Mouse (Mus musculus): Measurements from ENCODE around the gene BC035044.
"Not testable (repeated sequence)": the region's sequence is repeated elsewhere in the genome, so short reads cannot be mapped to it uniquely, and the experiment has no call there.

The BC035044 gene

DNA sequence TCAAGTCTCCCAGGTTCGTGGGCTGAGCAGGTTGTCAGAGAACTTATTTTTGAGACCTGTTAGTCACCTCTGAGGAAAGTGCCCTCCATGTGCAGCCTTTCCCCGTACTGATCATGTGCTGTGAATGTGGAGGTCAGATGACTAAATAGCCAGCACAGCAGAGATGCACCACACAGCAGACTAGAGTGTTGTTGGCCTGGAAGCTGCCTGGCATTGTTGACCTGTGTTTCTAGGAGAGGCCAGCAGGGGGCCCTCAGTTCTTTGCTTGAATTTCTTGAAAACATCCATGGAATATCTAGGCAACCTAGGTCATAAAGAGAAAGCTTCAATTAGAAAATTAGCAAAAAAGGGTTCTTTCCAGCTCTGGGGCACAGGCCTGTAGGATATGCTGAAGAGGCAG is 41.0 kb downstream of the BC035044 start:
- peak; percentile 31 to 59 for DNase-seq

DNA sequence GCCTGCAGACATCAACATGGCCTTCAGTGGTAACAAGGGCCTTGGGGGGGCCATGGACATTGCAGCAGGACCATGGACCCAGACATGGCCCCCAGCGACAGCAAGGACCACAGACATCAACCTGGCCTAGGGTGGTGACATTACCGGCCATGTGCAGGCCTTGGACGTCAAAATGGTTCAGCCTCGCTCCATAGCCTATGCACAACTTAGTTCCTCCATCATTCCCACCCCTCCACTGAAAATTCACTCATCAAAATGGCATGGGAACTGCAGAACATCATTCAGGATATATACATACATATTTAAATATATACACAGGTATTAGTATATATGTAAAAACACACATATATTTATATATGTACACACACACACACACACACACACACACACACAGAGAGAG is 43.5 kb downstream of the BC035044 start:
- no peak for DNase-seq

DNA sequence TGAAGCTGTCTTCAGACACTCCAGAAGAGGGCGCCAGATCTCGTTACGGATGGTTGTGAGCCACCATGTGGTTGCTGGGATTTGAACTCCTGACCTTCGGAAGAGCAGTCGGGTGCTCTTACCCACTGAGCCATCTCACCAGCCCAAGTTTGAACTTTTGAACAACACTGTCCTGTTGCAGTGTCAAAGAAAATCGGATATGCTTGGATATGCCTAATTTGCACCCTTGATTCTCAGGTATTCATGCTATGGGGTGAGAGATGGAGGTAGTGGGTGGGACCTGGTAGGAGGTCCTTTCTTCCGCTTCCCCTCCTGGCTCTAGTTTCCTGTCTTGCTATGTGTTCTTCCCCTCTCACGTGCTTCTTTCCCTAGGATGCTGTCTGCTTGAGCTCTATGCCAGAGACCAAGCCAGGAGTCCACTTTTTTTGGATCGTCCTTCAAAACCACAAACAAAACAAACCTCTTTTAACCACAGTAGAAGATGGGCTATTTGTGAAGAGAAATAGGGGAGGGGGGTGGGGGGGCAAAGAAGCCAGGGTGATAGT is 44.9 kb downstream of the BC035044 start:
- DNase-seq, result no peak

- peak; percentile 81 to 86 for DNase-seq
Measured at GRCm38 (mm10) chr6:128845319-128845979, 45.5 kb downstream of the BC035044 start.

- DNase-seq, result no peak
Measured at GRCm38 (mm10) chr6:128844586-128845080, 46.3 kb downstream of the BC035044 start.

GRCm38 (mm10) chr6:128844131-128844530 is 46.8 kb downstream of the BC035044 start:
- DNase-seq, result peak in 1 of 2 experiments; percentile 37

DNA sequence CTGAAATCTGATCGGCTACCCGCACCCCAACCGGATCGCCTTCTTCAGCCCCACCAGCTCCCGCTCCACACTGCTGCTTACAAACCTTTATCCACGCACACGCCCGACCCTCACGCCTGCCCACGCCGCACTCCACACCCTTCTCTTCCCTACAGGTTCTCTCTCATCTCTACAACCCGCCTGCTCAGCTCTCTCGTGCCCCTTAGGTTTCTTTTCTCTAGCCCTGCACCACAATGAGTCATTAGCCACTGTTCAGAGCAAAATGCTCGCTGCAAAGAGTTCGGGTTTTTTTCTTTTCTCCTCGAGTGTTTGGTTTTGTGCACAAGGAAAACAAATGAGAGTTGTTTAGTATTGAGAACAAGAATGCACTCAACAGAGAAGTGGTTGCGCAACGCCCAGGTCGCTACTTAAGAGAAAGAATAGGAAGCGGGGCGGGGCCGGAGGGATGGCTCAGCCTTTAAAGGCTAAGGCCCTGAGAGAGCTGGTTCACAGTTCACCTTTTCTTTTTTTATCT is 47.4 kb downstream of the BC035044 start:
- peak in 1 of 2 experiments; percentile 74 for DNase-seq

GRCm38 (mm10) chr6:128842945-128843478 is 47.9 kb downstream of the BC035044 start:
- peak; percentile 90 to 95 for DNase-seq

- no peak for DNase-seq
Measured at GRCm38 (mm10) chr6:128842356-128842944, 48.5 kb downstream of the BC035044 start.

- DNase-seq, result no peak
Measured at GRCm38 (mm10) chr6:128841327-128842089, 49.4 kb downstream of the BC035044 start.

DNA sequence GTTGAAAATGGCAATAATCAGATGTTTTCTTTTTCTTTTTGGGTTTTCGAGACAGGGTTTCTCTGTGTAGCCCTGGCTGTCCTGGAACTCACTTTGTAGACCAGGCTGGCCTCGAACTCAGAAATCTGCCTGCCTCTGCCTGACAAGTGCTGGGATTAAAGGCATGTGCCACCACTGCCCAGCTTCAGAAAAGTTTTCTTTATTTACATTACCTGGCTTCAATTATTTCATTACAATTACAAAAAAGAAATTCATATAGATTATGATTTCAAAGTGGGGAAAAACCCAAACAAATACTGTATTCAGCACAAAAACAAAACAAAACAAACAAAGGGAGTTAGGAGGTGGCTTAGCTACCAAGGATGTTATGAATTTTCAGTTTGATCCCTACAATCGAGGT is 50.3 kb downstream of the BC035044 start:
- DNase-seq, result not testable (repeated sequence)

- DNase-seq, result peak in 1 of 2 experiments; percentile 45
Measured at GRCm38 (mm10) chr6:128839921-128840320, 51.0 kb downstream of the BC035044 start.

DNA sequence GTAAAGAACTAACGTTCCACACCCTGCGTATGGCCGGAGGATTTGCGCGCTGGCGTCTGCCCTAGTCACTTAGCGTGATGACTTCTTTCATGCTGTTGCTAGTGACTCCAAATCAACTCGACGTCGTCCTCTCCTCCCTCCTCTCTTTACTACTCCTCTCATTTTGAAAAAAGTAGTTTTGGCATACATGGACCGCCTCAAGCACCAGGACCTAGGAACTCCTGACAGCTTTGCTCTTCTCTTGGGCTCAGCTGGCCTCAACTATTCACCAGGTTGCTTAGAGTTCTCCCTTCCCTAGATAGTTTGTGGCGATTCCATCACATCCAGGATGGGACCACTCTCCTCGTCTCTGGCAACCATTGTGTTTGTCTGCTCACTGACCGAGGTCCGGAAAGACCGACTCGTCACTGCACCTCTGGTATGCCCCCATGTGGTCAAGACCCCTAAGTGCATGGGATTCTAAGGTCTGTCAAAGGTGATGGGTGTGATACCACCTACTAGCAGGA is 51.6 kb downstream of the BC035044 start:
- peak; percentile 84 to 88 for DNase-seq

- peak; percentile 86 to 88 for DNase-seq
Measured at GRCm38 (mm10) chr6:128838342-128839265, 52.3 kb downstream of the BC035044 start.

- DNase-seq, result no peak
Measured at GRCm38 (mm10) chr6:128837454-128838341, 53.2 kb downstream of the BC035044 start.

- no peak for DNase-seq
Measured at GRCm38 (mm10) chr6:128836955-128837334, 54.0 kb downstream of the BC035044 start.

DNA sequence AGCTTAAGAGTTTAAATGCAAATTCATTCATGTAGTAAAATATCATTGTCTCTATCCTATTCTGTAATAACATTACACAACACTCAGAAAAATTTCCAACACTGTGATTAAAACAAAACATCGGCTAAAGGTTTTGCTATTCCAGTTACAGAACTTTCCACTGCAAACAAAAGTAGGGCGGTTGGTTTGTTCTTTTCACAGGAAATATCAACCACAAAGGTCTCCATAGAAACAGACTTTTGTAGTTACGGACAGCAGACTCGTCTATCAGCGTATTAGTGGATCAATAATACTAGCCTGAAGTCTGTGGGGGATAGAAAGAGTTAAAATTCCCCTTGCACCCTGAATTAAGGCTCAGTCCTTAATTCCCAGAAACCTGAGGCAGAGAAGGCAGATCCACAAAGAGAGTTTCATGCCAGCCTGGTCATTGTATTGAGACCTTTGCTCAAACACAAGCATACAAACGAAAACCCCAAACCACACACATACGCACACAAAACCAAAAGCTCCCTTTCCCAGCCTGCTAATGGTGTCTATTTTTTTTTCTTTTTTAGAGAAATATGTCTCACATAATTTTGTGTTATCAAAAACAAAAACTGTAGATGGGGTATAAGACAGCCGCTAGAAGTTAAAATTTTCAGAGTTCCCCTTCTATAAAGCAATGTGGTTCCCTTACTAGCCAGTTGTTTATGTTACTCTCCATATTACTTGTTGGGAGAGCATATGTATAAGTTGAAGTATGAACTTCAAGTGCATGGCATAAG is 54.6 kb downstream of the BC035044 start:
- no peak for DNase-seq

DNA sequence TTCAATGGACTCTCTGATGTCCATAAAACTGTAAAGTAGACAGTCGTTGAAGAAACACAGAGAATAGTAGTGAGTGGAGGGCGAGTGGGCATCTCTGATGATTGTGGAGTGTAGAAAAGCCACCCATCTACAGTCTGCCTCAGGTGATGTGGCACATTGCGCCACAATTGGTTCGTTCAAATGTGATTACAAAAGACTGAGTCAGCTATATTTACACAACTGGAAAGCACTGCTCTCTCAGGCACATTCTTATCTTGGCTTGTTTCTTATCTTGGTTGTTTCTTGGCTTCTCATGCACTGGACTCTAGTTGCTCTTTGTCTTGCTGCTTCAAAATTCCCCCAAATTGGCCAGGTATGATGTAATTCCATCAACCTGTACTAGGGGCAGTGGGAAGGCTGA is 55.4 kb downstream of the BC035044 start:
- DNase-seq, result no peak

DNA sequence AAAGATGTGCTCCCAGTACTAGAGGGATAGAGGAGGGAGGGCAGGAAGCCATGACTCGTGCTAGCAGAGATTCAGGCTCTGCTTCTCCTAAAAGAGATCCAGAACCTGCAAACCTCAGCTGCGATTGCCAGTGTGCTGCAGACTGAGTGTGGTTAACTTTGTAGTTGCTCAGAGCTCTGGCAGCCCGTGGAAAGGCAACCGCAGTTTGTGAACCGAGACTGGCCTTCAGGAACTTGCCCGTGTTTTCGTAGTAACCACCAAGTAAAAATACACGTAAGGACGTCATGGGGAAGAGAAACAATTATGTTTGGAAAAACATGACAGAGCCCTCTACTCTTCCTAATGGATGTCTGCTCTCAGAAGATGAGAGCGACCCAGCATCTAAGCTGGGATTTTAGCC is 57.9 kb downstream of the BC035044 start:
- DNase-seq, result no peak

DNA sequence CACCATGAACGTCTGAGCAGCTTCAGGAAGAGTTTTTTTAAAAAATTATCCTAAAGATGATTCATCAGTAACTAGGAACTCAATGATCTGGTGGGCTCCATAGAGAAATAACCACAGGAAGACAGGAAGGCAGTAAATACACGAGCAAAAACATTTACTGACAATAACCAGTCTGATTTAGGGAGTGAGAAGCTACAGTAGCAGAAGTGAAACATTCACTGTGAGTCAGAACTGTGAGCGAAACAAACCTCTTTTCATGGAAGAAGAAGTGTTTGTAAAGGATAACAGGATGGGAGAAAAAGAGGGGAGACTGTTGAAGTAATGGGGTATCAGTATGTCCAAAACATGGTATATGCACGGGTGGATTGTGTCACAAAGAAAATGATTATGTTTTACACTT is 61.1 kb downstream of the BC035044 start:
- no peak for DNase-seq

All from cerebellum, postnatal 25 days (tissue).